Mouse (Mus musculus) liver, adult 2 months (tissue): ENCODE measurements around the gene Mrpl45.

Experiments
- CTCF ChIP-seq: fragments of 200-500 bp; IDR thresholded peaks from 2 replicates; pipeline ENCODE4 v1.5.1; 2011; ENCODE audit warnings: low read depth, low read length, control low read depth
- POLR2A ChIP-seq: fragments of 200-500 bp; IDR thresholded peaks from 2 replicates; pipeline ENCODE4 v1.6.1; 2011; ENCODE audit warnings: low read length, control low read depth; ENCODE audit not compliant: insufficient read depth; ENCODE audit errors: extremely low read depth

DNA sequence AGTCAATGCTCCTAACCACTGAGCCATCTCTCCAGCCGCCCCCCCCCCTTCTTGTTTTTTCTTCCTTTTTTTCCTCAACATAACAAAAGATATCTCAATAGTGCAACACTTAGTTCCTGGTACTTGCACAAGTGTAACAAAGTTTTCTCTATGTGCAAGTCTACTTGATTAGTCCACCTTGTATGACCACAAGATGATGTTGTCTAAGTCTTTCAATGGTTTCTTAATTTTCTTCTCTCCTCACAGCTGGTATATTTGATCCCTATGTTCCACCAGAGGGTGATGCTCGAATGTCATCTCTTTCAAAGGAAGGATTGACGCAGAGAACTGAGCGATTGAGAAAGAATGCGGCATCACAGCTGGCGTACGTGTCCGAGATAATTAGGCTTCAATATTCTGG, 5.7 kb downstream of the Mrpl45 start:
- TF ChIP-seq CTCF (no peak), POLR2A (no peak)
